ENCODE assay signal across 8 mouse cellular contexts in the genomic region with DNA sequence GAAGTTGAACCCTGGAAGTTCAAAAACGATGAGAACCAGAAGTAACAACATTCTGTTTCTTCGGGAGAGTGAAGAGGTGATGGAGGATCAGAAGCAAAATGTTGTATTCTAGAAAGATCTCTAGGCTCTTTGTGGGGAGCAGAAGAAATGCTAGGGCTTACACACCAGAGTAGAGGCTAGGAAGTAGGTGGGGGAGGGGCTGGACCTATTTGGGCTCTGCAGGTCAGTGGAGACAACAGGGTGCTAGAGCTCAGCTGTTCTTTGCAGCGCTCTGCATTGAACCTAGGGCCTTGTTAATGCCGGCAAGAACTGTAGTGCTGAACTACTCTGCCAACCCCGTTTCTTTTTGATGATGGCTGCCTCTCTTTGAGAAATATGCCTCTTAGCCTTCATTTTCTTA. TPM values are rescaled to one million over a fixed set of nuclear protein-coding genes. Genes with fewer than 3 reads are reported as not detected.
DNase-seq lines count a peak whose midpoint lies in the region; ATAC-seq lines count a peak whose summit lies in the region.

No protein-coding gene starts in this region.

- 0 out of 2 replicates have a peak overlapping the region, but pooled peaks have one; percentile 87 for H3K27ac ChIP-seq in intestine, embryonic 14.5 days (ENCODE audit: low read depth)
- H3K27ac ChIP-seq in intestine, embryonic 16.5 days (ENCODE audit: low read length), result no peak overlapping the region
- H3K27ac ChIP-seq in forebrain, embryonic 16.5 days (ENCODE audit: low read length), result peak overlapping the region; percentile 24; the same call in 1 of the 2 replicates
- peak overlapping the region; percentile 91; the same call in 1 of the 2 replicates for H3K27ac ChIP-seq in midbrain, embryonic 14.5 days (replicated peaks; ENCODE audit: low read depth, low read length)

- peak overlapping the region; percentile 63 for H3K4me2 ChIP-seq in intestine, embryonic 14.5 days (ENCODE audit: low read length)
- H3K4me2 ChIP-seq in intestine, embryonic 16.5 days (ENCODE audit: low read depth, low read length), result no peak overlapping the region
- H3K4me2 ChIP-seq in forebrain, embryonic 16.5 days (ENCODE audit: low read length), result peak overlapping the region; percentile 48
- H3K4me2 ChIP-seq in midbrain, embryonic 14.5 days (ENCODE audit: low read length), result peak overlapping the region; percentile 58

- no peak overlapping the region for H3K9ac ChIP-seq in intestine, embryonic 14.5 days (ENCODE audit: low read length)
- H3K9ac ChIP-seq in intestine, embryonic 16.5 days (ENCODE audit: low read depth, low read length), result no peak overlapping the region
- 0 out of 2 replicates have a peak overlapping the region, but pooled peaks have one; percentile 3 for H3K9ac ChIP-seq in forebrain, embryonic 16.5 days (replicated peaks; ENCODE audit: low read depth, low read length)
- peak overlapping the region; percentile 71 for H3K9ac ChIP-seq in midbrain, embryonic 14.5 days (replicated peaks; ENCODE audit: low read length)

- H3K9me3 ChIP-seq in intestine, embryonic 14.5 days (ENCODE audit: control insufficient read depth, low read length), result no peaks in the 10 kb centered on the region
- no peaks in the 10 kb centered on the region for H3K9me3 ChIP-seq in intestine, embryonic 16.5 days (ENCODE audit: control insufficient read depth, low read length)
- H3K9me3 ChIP-seq in forebrain, embryonic 16.5 days (ENCODE audit: control insufficient read depth, low read length), result no peaks in the 10 kb centered on the region
- no peaks in the 10 kb centered on the region for H3K9me3 ChIP-seq in midbrain, embryonic 14.5 days (ENCODE audit: control insufficient read depth, low read length)

- 46% methylated on average over 5 of the region's 5 CpGs for WGBS in intestine, embryonic 14.5 days
- WGBS in intestine, embryonic 16.5 days, result 51% methylated on average over 5 of the region's 5 CpGs
- WGBS in forebrain, embryonic 16.5 days, result 38% methylated on average over 5 of the region's 5 CpGs
- WGBS in midbrain, embryonic 14.5 days, result 33% methylated on average over 5 of the region's 5 CpGs

- H3K4me1 ChIP-seq in intestine, embryonic 14.5 days (replicated peaks; ENCODE audit: control insufficient read depth, insufficient read depth, low read length), result no peaks in the 10 kb centered on the region
- 0 out of 2 replicates have a peak, but pooled peaks cover 2% of the 10 kb centered on the region for H3K4me1 ChIP-seq in intestine, embryonic 16.5 days (ENCODE audit: control insufficient read depth, insufficient read depth, low read length)
- H3K4me1 ChIP-seq in forebrain, embryonic 16.5 days (replicated peaks; ENCODE audit: control insufficient read depth, insufficient read depth, low read length), result peaks cover 20% of the 10 kb centered on the region
- H3K4me1 ChIP-seq in midbrain, embryonic 14.5 days (ENCODE audit: control insufficient read depth, insufficient read depth, low read length), result peaks cover 10% of the 10 kb centered on the region

- DNase-seq in intestine, embryonic 14.5 days (ENCODE audit: low spot score), result no peak
- DNase-seq in R1 (ENCODE audit: low read depth, low spot score), result peak; percentile 26
- DNase-seq in midbrain, embryonic 14.5 days, result no peak
- no peak for DNase-seq in thymus, postnatal 10 days (ENCODE audit: low spot score in 2 of 2)
- no peak for DNase-seq in adrenal gland, adult 2 months

- no peaks in the 10 kb centered on the region for H3K27me3 ChIP-seq in intestine, embryonic 14.5 days (replicated peaks; ENCODE audit: control insufficient read depth, insufficient read depth, low read length)
- no peaks in the 10 kb centered on the region for H3K27me3 ChIP-seq in intestine, embryonic 16.5 days (replicated peaks; ENCODE audit: control insufficient read depth, insufficient read depth, low read length)
- H3K27me3 ChIP-seq in forebrain, embryonic 16.5 days (replicated peaks; ENCODE audit: control insufficient read depth, insufficient read depth, low read length), result no peaks in the 10 kb centered on the region
- H3K27me3 ChIP-seq in midbrain, embryonic 14.5 days (ENCODE audit: control insufficient read depth, insufficient read depth, low read length), result no peaks in the 10 kb centered on the region

- H3K36me3 ChIP-seq in intestine, embryonic 14.5 days (ENCODE audit: control insufficient read depth, insufficient read depth, low read length), result no peaks in the 10 kb centered on the region
- H3K36me3 ChIP-seq in intestine, embryonic 16.5 days (ENCODE audit: control insufficient read depth, insufficient read depth, low read length), result no peaks in the 10 kb centered on the region
- no peaks in the 10 kb centered on the region for H3K36me3 ChIP-seq in forebrain, embryonic 16.5 days (ENCODE audit: control insufficient read depth, insufficient read depth)
- no peaks in the 10 kb centered on the region for H3K36me3 ChIP-seq in midbrain, embryonic 14.5 days (ENCODE audit: control insufficient read depth, insufficient read depth, low read length)

- peak overlapping the region; percentile 73; the same call in 1 of the 2 replicates for H3K4me3 ChIP-seq in intestine, embryonic 14.5 days (ENCODE audit: low read depth, low read length)
- H3K4me3 ChIP-seq in intestine, embryonic 16.5 days (ENCODE audit: low read length), result no peak overlapping the region
- peak overlapping the region; percentile 74 for H3K4me3 ChIP-seq in forebrain, embryonic 16.5 days (replicated peaks; ENCODE audit: low read length)
- H3K4me3 ChIP-seq in midbrain, embryonic 14.5 days (replicated peaks; ENCODE audit: low read depth, low read length), result peak overlapping the region; percentile 74

- no peak for ATAC-seq in intestine, embryonic 14.5 days (replicated peaks; ENCODE audit: low FRiP score, low TSS enrichment, low read depth)
- ATAC-seq in intestine, embryonic 16.5 days, result no peak
- no peak for ATAC-seq in forebrain, embryonic 16.5 days
- no peak for ATAC-seq in midbrain, embryonic 14.5 days (ENCODE audit: low FRiP score, low TSS enrichment)
- ATAC-seq in monocyte, adult 5-6 weeks (replicated peaks; ENCODE audit: insufficient number of reproducible peaks, low FRiP score, low TSS enrichment, poor library complexity, severe bottlenecking), result no peak

RNA-seq across cellular contexts. Expression of a gene that starts 0.5 kb away (rescaled TPM):
- polyA plus RNA-seq in intestine, embryonic 14.5 days (2014; fragmentation: Nextera tagmentation; extraction: Ambion mirVana), result 0.11 and 0.24 TPM in 2 replicates
- polyA plus RNA-seq in intestine, embryonic 16.5 days (2015; fragmentation: Nextera tagmentation; extraction: Ambion mirVana), result 0.24 TPM in 1 of 2 replicates, not detected in the other
- 0.42 and 0.50 TPM in 2 replicates for polyA plus RNA-seq in forebrain, embryonic 16.5 days (2015; fragmentation: Nextera tagmentation; extraction: Ambion mirVana)
- polyA plus RNA-seq in midbrain, embryonic 14.5 days (2014; fragmentation: Nextera tagmentation; extraction: Ambion mirVana), result 0.74 and 1.3 TPM in 2 replicates
- not detected in 3 replicates for total RNA-seq in monocyte, adult 5-6 weeks (2017)
- total RNA-seq in adrenal gland, adult 2 months (2021), result 1 to 10 TPM; 1.4 to 3.1 TPM
- 1.1 and 1.6 TPM in 2 replicates for polyA plus RNA-seq in adrenal gland, adult 2 months (2012; rRNA removed)

RNA-seq across cellular contexts. Expression of a gene that starts 1.3 kb away (rescaled TPM):
- polyA plus RNA-seq in intestine, embryonic 14.5 days (2014; fragmentation: Nextera tagmentation; extraction: Ambion mirVana), result 40.6 and 51.1 TPM in 2 replicates
- 29.8 and 34.8 TPM in 2 replicates for polyA plus RNA-seq in intestine, embryonic 16.5 days (2015; fragmentation: Nextera tagmentation; extraction: Ambion mirVana)
- polyA plus RNA-seq in forebrain, embryonic 16.5 days (2015; fragmentation: Nextera tagmentation; extraction: Ambion mirVana), result 111 and 129 TPM in 2 replicates
- polyA plus RNA-seq in midbrain, embryonic 14.5 days (2014; fragmentation: Nextera tagmentation; extraction: Ambion mirVana), result 100 and 105 TPM in 2 replicates
- 0.57 to 7.6 TPM (median 1.7 TPM) in 3 replicates for total RNA-seq in monocyte, adult 5-6 weeks (2017)
- total RNA-seq in adrenal gland, adult 2 months (2021), result 10 to 100 TPM; 38.8 to 41.0 TPM
- polyA plus RNA-seq in adrenal gland, adult 2 months (2012; rRNA removed), result 84.1 and 106 TPM in 2 replicates

RNA-seq across cellular contexts. Expression of a gene that starts 44.5 kb away (rescaled TPM):
- 146 and 154 TPM in 2 replicates for polyA plus RNA-seq in intestine, embryonic 14.5 days (2014; fragmentation: Nextera tagmentation; extraction: Ambion mirVana)
- 124 and 128 TPM in 2 replicates for polyA plus RNA-seq in intestine, embryonic 16.5 days (2015; fragmentation: Nextera tagmentation; extraction: Ambion mirVana)
- 207 and 220 TPM in 2 replicates for polyA plus RNA-seq in forebrain, embryonic 16.5 days (2015; fragmentation: Nextera tagmentation; extraction: Ambion mirVana)
- polyA plus RNA-seq in midbrain, embryonic 14.5 days (2014; fragmentation: Nextera tagmentation; extraction: Ambion mirVana), result 219 and 239 TPM in 2 replicates
- 41.0 to 47.6 TPM (median 47.0 TPM) in 3 replicates for total RNA-seq in monocyte, adult 5-6 weeks (2017)
- total RNA-seq in adrenal gland, adult 2 months (2021), result 10 to 100 TPM; 28.5 to 43.5 TPM
- polyA plus RNA-seq in adrenal gland, adult 2 months (2012; rRNA removed), result 55.1 and 63.5 TPM in 2 replicates

Comparison
In these comparisons a context has a peak if more than half of its experiments do, and no peak if none do; other contexts are left out.
1. H3K9ac ChIP-seq: peak in forebrain, embryonic 16.5 days (single experiment) and midbrain, embryonic 14.5 days (single experiment); none in intestine, embryonic 14.5 days (single experiment) and intestine, embryonic 16.5 days (single experiment).